Mouse (Mus musculus): Measurements from ENCODE around the gene Pnmt. TPM values are rescaled to one million over a fixed set of nuclear protein-coding genes. Genes with fewer than 3 reads are reported as not detected.

The Pnmt gene
- polyA plus RNA-seq, 1 experiment from 2014 or later, result 5.0 TPM

DNA sequence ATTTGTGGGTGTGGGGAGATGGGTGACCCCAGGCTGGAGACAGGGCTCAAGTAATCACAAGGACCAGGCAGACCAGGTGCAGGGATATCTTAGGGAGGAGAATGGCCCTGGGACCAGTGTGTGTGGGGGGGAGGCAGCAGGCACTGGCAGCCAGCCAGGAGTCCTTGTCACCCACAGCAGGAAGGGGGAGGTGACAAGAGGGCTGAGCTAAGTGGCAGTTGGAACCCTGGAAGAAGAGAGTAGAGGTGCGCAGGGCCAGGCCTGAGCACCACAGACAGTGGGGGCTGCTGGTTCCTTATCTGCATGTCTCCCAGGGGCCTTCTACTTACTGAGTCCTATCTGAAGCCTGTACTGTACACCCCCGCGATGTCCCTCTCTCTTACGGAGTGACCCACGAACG is 7.1 kb downstream of the Pnmt start:
- Histone ChIP-seq H3K4me3 (peak overlapping the region; percentile 19; the same call in 1 of the 2 replicates), H3K27me3 (ENCODE audit: insufficient read depth, poor library complexity, severe bottlenecking) (peaks cover 39% of the 10 kb centered on the region), H3K36me3 (peaks cover 11% of the 10 kb centered on the region), H3K27ac (peak overlapping the region; percentile 91), H3K9me3 (no peaks in the 10 kb centered on the region), H3K4me1 (peaks cover 87% of the 10 kb centered on the region)
- WGBS, result 20% methylated on average over 6 of the region's 6 CpGs
- peak; percentile 91 for DNase-seq (ENCODE audit: low spot score)

DNA sequence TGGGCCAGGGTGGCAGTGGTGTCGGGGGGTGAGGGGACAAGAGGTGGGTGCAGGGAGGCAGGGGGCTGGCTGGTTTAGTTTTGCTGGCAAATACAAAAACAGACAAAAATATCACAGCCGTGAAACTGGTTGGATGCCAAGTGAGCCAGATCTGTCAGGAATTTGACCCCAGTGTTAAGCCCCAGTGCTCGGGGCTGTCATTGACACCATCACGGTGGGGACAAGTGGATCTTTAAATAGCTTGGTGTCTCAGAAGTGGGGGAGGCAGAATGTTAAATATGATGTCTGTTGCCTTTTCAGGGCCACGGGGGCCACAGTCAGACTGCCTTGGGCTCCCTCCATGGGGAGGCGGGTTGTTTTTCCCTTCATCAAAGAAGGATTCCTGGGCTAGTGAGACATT is 8.1 kb downstream of the Pnmt start:
- peak overlapping the region; percentile 91 for H3K27ac ChIP-seq
- peak; percentile 90 for DNase-seq (ENCODE audit: low spot score)
- peaks cover 31% of the 10 kb centered on the region for H3K27me3 ChIP-seq (ENCODE audit: insufficient read depth, poor library complexity, severe bottlenecking)
- H3K4me1 ChIP-seq, result peaks cover 77% of the 10 kb centered on the region
- H3K4me3 ChIP-seq, result peak overlapping the region; percentile 28
- peaks cover 11% of the 10 kb centered on the region for H3K36me3 ChIP-seq
- WGBS, result 20% methylated on average over 6 of the region's 6 CpGs
- H3K9me3 ChIP-seq, result no peaks in the 10 kb centered on the region

DNA sequence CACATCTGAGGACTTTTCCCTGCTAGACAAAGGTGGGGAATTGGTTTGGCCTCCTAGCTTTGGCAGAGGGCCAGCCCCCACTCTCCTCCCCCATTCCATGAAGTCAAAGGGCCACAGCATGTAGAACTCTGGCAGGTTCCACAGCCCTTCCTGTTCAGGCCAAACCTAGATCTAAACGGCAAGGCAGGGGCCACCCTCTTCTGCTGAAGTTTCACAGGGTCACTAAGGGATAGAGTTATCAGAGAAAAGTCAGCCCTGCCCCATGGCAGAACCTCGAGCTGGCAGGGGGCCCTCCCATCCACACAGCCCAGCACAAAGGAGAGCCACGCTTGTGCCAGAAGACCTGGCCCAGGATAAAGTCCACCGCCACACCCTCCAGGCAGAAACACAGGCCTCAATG is 8.8 kb downstream of the Pnmt start:
- Histone ChIP-seq H3K27ac (peak overlapping the region; percentile 91), H3K36me3 (peaks cover 11% of the 10 kb centered on the region), H3K27me3 (ENCODE audit: insufficient read depth, poor library complexity, severe bottlenecking) (peaks cover 24% of the 10 kb centered on the region), H3K9me3 (no peaks in the 10 kb centered on the region), H3K4me3 (no peak overlapping the region), H3K4me1 (peaks cover 77% of the 10 kb centered on the region)
- DNase-seq (ENCODE audit: low spot score), result no peak
- 49% methylated on average over 4 of the region's 4 CpGs for WGBS

GRCm38 (mm10) chr11:98397946-98398345 is 11.7 kb downstream of the Pnmt start:
- DNase-seq (ENCODE audit: low spot score), result no peak
- H3K36me3 ChIP-seq, result peaks cover 11% of the 10 kb centered on the region
- peaks cover 57% of the 10 kb centered on the region for H3K4me1 ChIP-seq
- 92% methylated on average over 7 of the region's 7 CpGs for WGBS
- H3K27me3 ChIP-seq (ENCODE audit: insufficient read depth, poor library complexity, severe bottlenecking), result no peaks in the 10 kb centered on the region; the same call in 1 of the 2 replicates
- H3K9me3 ChIP-seq, result no peaks in the 10 kb centered on the region
- H3K27ac ChIP-seq, result peak overlapping the region; percentile 98
- H3K4me3 ChIP-seq, result no peak overlapping the region

- Histone ChIP-seq H3K27ac (peak within 1 kb of the TSS; percentile 98), H3K4me3 (peak within 1 kb of the TSS; percentile 83), H3K27me3 (ENCODE audit: insufficient read depth, poor library complexity, severe bottlenecking) (no peaks in the 10 kb centered on the region; the same call in 1 of the 2 replicates), H3K9me3 (no peaks in the 10 kb centered on the region), H3K4me1 (peaks cover 34% of the 10 kb centered on the region), H3K36me3 (peaks cover 11% of the 10 kb centered on the region)
- under 1% methylated on average over 40 of the region's 40 CpGs for WGBS
- DNase-seq (ENCODE audit: low spot score), result peak; percentile 96
Observed at GRCm38 (mm10) chr11:98400161-98400726, 14.0 kb downstream of the Pnmt start, which contains the start of gene Pgap3. Gene Pgap3, minus strand, starts transcription at chr11:98400490.

DNA sequence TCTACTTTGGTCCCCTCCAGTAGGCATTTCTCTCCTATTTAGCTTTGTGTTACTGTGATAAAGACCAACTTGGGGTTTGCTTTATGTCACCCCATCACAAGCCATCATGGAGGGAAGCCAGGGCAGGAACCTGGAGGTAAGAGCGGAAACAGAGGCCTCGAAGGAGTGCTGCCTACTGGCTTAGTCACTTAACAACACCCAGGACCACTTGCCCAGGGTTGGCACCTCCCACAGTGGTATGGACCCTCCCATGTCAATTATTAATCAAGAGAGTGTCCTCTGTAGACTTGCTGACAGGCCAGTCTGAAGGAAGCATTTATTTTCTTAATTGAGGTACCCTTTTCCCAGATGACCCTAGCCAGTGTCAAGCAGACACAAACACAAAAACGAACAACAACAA is 14.6 kb downstream of the Pnmt start:
- Histone ChIP-seq H3K27me3 (ENCODE audit: insufficient read depth, poor library complexity, severe bottlenecking) (no peaks in the 10 kb centered on the region; the same call in 1 of the 2 replicates), H3K27ac (peak overlapping the region; percentile 98)

DNA sequence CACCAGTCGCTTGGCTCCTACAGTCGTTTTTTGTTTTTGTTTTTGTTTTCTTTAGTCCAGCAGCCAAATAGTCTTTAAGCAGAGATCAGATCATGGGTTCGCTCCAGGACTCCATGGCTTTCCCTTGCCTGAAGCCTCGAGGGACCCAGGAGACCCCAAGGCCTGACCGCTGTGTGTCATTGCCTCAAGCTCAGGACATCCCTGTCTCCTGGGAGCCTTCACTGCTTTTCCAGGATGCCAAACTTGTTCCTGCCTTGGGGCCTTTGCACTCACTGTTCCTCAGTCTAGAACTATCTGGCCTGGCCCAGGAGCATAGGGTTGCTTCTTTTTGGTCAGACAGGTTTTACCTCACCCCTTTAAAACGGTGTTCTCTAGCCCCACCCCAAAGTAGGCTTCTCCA is 20.4 kb downstream of the Pnmt start:
- no peak for DNase-seq (ENCODE audit: low spot score)
- Histone ChIP-seq H3K4me1 (peaks cover 24% of the 10 kb centered on the region), H3K27me3 (ENCODE audit: insufficient read depth, poor library complexity, severe bottlenecking) (peaks cover 9% of the 10 kb centered on the region), H3K27ac (no peak overlapping the region), H3K9me3 (no peaks in the 10 kb centered on the region), H3K4me3 (no peak overlapping the region), H3K36me3 (no peaks in the 10 kb centered on the region)
- WGBS, result 74% methylated on average over 6 of the region's 6 CpGs

More for the DNA sequence above, 14.6 kb downstream of the Pnmt start:
- WGBS, result 62% methylated on average over 3 of the region's 3 CpGs
- no peak for DNase-seq (ENCODE audit: low spot score)
- H3K9me3 ChIP-seq, result no peaks in the 10 kb centered on the region
- H3K4me1 ChIP-seq, result peaks cover 32% of the 10 kb centered on the region
- peaks cover 11% of the 10 kb centered on the region for H3K36me3 ChIP-seq
- peak overlapping the region; percentile 83 for H3K4me3 ChIP-seq

DNA sequence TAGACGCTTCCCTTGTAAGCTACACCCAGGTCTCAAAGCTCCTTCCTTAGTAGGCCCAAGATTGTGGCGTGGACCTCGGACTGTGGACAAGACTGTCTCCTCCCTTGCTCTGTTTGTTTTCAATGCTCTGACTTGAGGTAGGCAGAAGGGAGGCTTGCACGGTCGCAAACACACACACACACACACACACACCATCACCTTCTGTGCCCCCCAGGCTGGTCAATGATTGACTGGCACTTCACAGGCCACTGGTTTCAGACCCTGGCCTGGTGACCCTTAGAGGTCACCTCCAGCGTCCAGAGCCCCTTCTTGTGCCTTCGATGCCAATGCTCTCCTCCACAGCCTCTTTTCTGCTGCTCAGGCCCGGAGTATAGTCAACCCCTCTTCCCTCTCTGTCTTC is 22.6 kb downstream of the Pnmt start:
- H3K36me3 ChIP-seq, result no peaks in the 10 kb centered on the region
- no peak for DNase-seq (ENCODE audit: low spot score)
- peak overlapping the region; percentile 84 for H3K27ac ChIP-seq
- H3K27me3 ChIP-seq (ENCODE audit: insufficient read depth, poor library complexity, severe bottlenecking), result peaks cover 9% of the 10 kb centered on the region; the same call in 1 of the 2 replicates
- H3K9me3 ChIP-seq, result no peaks in the 10 kb centered on the region
- peaks cover 42% of the 10 kb centered on the region for H3K4me1 ChIP-seq
- H3K4me3 ChIP-seq, result peak overlapping the region; percentile 43
- WGBS, result 61% methylated on average over 8 of the region's 8 CpGs

DNA sequence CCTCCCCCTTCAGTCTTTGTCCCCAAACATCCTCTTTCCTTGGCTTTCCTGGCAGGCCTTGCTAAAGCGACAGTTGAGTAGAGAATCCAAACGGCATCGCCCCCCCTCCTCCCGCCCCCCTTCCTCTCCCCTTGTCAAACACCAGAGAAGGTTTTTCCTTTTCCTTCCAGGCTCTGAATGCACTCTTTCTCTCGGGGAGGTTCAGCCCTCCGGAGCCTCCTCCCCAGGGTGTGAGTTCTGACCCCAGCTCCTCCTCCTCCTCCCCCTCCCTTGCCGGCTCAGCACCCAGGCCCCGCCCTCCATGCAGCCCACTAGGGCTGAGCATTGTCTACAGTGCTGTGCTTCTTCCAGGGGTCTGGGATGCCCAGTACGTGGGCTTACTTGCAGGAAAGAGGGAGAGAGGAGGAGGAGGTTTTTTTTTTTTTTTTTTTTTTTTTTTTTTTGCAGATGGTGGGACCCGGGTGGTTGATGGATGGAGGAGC is 23.1 kb downstream of the Pnmt start:
- Histone ChIP-seq H3K27me3 (ENCODE audit: insufficient read depth, poor library complexity, severe bottlenecking) (peaks cover 9% of the 10 kb centered on the region; the same call in 1 of the 2 replicates), H3K4me1 (peaks cover 47% of the 10 kb centered on the region), H3K9me3 (no peaks in the 10 kb centered on the region), H3K27ac (peak overlapping the region; percentile 84), H3K4me3 (peak overlapping the region; percentile 43), H3K36me3 (0 out of 2 replicates have a peak, but pooled peaks cover under 1% of the 10 kb centered on the region)
- 5% methylated on average over 10 of the region's 10 CpGs for WGBS
- DNase-seq (ENCODE audit: low spot score), result no peak

DNA sequence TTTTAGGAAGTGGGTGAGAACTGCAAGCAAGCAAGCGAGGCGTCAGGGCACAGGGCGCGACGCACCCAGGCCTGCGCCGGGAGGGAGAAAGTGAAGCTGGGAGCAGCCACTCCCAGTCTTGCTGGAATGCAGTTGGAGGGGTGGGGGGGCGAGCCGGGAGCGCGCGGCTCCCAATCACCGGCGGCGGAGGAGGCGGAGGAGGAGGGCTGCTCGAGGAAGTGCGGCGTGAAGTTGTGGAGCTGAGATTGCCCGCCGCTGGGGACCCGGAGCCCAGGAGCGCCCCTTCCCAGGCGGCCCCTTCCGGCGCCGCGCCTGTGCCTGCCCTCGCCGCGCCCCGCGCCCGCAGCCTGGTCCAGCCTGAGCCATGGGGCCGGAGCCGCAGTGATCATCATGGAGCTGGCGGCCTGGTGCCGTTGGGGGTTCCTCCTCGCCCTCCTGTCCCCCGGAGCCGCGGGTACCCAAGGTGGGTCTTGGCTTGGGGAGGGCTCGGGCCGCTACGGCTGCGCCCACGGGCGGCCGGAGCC is 26.1 kb downstream of the Pnmt start, which contains the start of gene Erbb2:
Gene Erbb2 (plus strand): TSS at position 198 of the 524 bp plus-strand sequence.
- Histone ChIP-seq H3K9me3 (no peaks in the 10 kb centered on the region), H3K4me3 (peak within 1 kb of the TSS; percentile 99), H3K4me1 (peaks cover 76% of the 10 kb centered on the region), H3K27ac (peak within 1 kb of the TSS; percentile 99), H3K36me3 (peaks cover 22% of the 10 kb centered on the region), H3K27me3 (ENCODE audit: insufficient read depth, poor library complexity, severe bottlenecking) (peaks cover 9% of the 10 kb centered on the region; the same call in 1 of the 2 replicates)
- DNase-seq (ENCODE audit: low spot score), result peak; percentile 95
- under 1% methylated on average over 44 of the region's 49 CpGs for WGBS

DNA sequence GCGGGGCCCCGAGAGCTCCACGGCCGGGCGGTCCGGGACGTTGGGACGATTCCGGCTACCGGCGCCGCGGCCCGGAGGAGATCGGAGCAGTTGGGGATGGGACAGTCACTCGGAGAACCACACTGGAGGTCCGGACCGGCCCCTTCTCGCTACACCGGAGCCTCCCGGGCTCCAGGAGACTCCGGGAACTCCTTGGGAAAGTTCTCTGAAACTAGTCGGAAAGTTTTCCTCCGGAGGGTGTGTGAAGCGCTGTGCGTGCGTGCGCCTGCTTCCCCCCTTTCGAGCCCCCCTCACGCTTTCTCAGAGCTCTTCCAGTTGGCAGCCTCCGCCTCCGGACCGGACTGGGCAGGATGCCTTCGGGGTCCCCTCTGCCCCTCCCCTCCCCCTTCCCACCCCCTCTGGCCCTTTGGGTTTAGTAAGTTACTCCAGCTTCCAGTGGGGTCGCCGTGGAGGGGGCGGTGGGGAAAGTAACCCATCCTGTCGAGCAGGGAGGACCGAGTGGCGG is 26.6 kb downstream of the Pnmt start:
- Histone ChIP-seq H3K27me3 (ENCODE audit: insufficient read depth, poor library complexity, severe bottlenecking) (peaks cover 9% of the 10 kb centered on the region; the same call in 1 of the 2 replicates), H3K27ac (peak overlapping the region; percentile 99), H3K9me3 (no peaks in the 10 kb centered on the region), H3K4me1 (peaks cover 78% of the 10 kb centered on the region), H3K36me3 (peaks cover 22% of the 10 kb centered on the region), H3K4me3 (peak overlapping the region; percentile 99)
- DNase-seq (ENCODE audit: low spot score), result no peak
- WGBS, result under 1% methylated on average over 40 of the region's 40 CpGs

DNA sequence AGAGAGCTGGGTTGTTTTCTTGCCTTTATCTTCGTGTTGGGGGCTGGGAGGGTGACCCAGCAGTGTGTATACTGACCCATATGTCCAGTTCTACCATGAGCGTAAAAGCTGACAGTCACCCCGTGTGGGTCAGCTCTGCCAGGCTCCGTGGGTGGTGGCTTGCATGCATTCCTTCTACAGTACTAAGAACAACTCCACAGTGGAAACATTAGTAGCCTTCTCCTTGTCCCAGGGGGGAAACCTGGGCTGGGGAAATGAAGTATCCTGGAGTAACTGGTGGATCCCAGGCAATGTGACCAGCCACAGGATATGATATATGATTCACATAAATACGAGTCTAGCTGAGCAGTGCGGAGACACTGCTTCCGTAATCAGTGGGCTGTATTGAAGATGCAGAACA is 27.5 kb downstream of the Pnmt start:
- Histone ChIP-seq H3K36me3 (peaks cover 28% of the 10 kb centered on the region), H3K27me3 (ENCODE audit: insufficient read depth, poor library complexity, severe bottlenecking) (peaks cover 9% of the 10 kb centered on the region; the same call in 1 of the 2 replicates), H3K9me3 (no peaks in the 10 kb centered on the region), H3K27ac (peak overlapping the region; percentile 99), H3K4me1 (peaks cover 84% of the 10 kb centered on the region), H3K4me3 (peak overlapping the region; percentile 99)
- WGBS, result 24% methylated on average over 7 of the region's 7 CpGs
- DNase-seq (ENCODE audit: low spot score), result no peak

GRCm38 (mm10) chr11:98414162-98414561 is 27.9 kb downstream of the Pnmt start:
- peaks cover 9% of the 10 kb centered on the region; the same call in 1 of the 2 replicates for H3K27me3 ChIP-seq (ENCODE audit: insufficient read depth, poor library complexity, severe bottlenecking)
- peak overlapping the region; percentile 99 for H3K27ac ChIP-seq
- H3K4me3 ChIP-seq, result peak overlapping the region; percentile 99
- peaks cover 33% of the 10 kb centered on the region for H3K36me3 ChIP-seq
- no peaks in the 10 kb centered on the region for H3K9me3 ChIP-seq
- no peak for DNase-seq (ENCODE audit: low spot score)
- peaks cover 84% of the 10 kb centered on the region for H3K4me1 ChIP-seq
- WGBS, result 41% methylated on average over 2 of the region's 2 CpGs
